ENCODE assay signal across 8 mouse cellular contexts in genomic region chr7:130261684-130262527, GRCm38 (mm10).
DNase-seq lines count a peak whose midpoint lies in the region; ATAC-seq and TF ChIP-seq lines count a peak whose summit lies in the region.

No protein-coding gene starts in this region.

- H3K9ac ChIP-seq in lung, embryonic 14.5 days, result peak overlapping the region; percentile 90
- H3K9ac ChIP-seq in hindbrain, postnatal 0 days (replicated peaks; ENCODE audit: low read length), result peak overlapping the region; percentile 39
- H3K9ac ChIP-seq in neural tube, embryonic 15.5 days (replicated peaks), result peak overlapping the region; percentile 42

- peak overlapping the region; percentile 86 for H3K4me2 ChIP-seq in lung, embryonic 14.5 days
- peak overlapping the region; percentile 91 for H3K4me2 ChIP-seq in hindbrain, postnatal 0 days (ENCODE audit: low read depth, low read length)
- H3K4me2 ChIP-seq in neural tube, embryonic 15.5 days, result peak overlapping the region; percentile 97

- H3K27ac ChIP-seq in lung, embryonic 14.5 days (ENCODE audit: low read depth), result peak overlapping the region; percentile 94
- peak overlapping the region; percentile 17; the same call in 1 of the 2 replicates for H3K27ac ChIP-seq in hindbrain, postnatal 0 days
- H3K27ac ChIP-seq in neural tube, embryonic 15.5 days (replicated peaks), result peak overlapping the region; percentile 58

- 39% methylated on average over 17 of the region's 17 CpGs for WGBS in lung, embryonic 14.5 days
- 29% methylated on average over 17 of the region's 17 CpGs for WGBS in hindbrain, postnatal 0 days
- WGBS in neural tube, embryonic 15.5 days, result 24% methylated on average over 17 of the region's 17 CpGs

- TF ChIP-seq CTCF in lung, embryonic 14.5 days (IDR thresholded peaks at IDR 0.05; ENCODE audit: low read depth), result no peak; the same call in 1 of the 2 replicates
- TF ChIP-seq CTCF in hindbrain, postnatal 0 days (IDR thresholded peaks at IDR 0.05; ENCODE audit: low read depth), result no peak; the same call in 1 of the 2 replicates

- peak overlapping the region; percentile 83 for H3K4me3 ChIP-seq in lung, embryonic 14.5 days (ENCODE audit: low read depth, low read length)
- peak overlapping the region; percentile 67 for H3K4me3 ChIP-seq in hindbrain, postnatal 0 days (ENCODE audit: low read length)
- peak overlapping the region; percentile 70 for H3K4me3 ChIP-seq in neural tube, embryonic 15.5 days (replicated peaks)

- H3K27me3 ChIP-seq in lung, embryonic 14.5 days (ENCODE audit: insufficient read depth, low read length), result no peaks in the 10 kb centered on the region
- no peaks in the 10 kb centered on the region for H3K27me3 ChIP-seq in hindbrain, postnatal 0 days (ENCODE audit: insufficient read depth, low read length)
- H3K27me3 ChIP-seq in neural tube, embryonic 15.5 days (replicated peaks), result no peaks in the 10 kb centered on the region

- H3K9me3 ChIP-seq in lung, embryonic 14.5 days (ENCODE audit: low read depth, low read length), result no peaks in the 10 kb centered on the region
- H3K9me3 ChIP-seq in hindbrain, postnatal 0 days (ENCODE audit: low read length), result no peaks in the 10 kb centered on the region
- no peaks in the 10 kb centered on the region for H3K9me3 ChIP-seq in neural tube, embryonic 15.5 days (replicated peaks)

- no peak for ATAC-seq in lung, embryonic 14.5 days (ENCODE audit: insufficient read depth)
- ATAC-seq in hindbrain, postnatal 0 days, result no peak
- ATAC-seq in neural tube, embryonic 15.5 days (ENCODE audit: low FRiP score), result no peak

- DNase-seq in adrenal gland, postnatal 36 days, result peak; percentile 43 to 53
- DNase-seq in adrenal gland, adult 8-10 months, result no peak
- no peak for DNase-seq in lung, embryonic 14.5 days
- no peak for DNase-seq in lung, postnatal 10 days
- DNase-seq in hindbrain, postnatal 0 days (ENCODE audit: low spot score), result peak; percentile 62
- DNase-seq in frontal cortex, adult 2 months (ENCODE audit: extremely low spot score in 1 of 2, low spot score in 1 of 2), result no peak
- DNase-seq in testis, postnatal 14 days (ENCODE audit: low spot score), result no peak

- peaks cover 49% of the 10 kb centered on the region for H3K36me3 ChIP-seq in lung, embryonic 14.5 days (ENCODE audit: insufficient read depth)
- no peaks in the 10 kb centered on the region for H3K36me3 ChIP-seq in hindbrain, postnatal 0 days (ENCODE audit: insufficient read depth, low read length)
- no peaks in the 10 kb centered on the region for H3K36me3 ChIP-seq in neural tube, embryonic 15.5 days

- H3K4me1 ChIP-seq in lung, embryonic 14.5 days (ENCODE audit: insufficient read depth), result peaks cover 26% of the 10 kb centered on the region
- H3K4me1 ChIP-seq in hindbrain, postnatal 0 days (ENCODE audit: insufficient read depth, low read length), result peaks cover 23% of the 10 kb centered on the region
- peaks cover 90% of the 10 kb centered on the region for H3K4me1 ChIP-seq in neural tube, embryonic 15.5 days

Comparison
In these comparisons a context has a peak if more than half of its experiments do, and no peak if none do; other contexts are left out.
1. DNase-seq: peak in adrenal gland, postnatal 36 days (2 of 2) and hindbrain, postnatal 0 days (single experiment); none in adrenal gland, adult 8-10 months (single experiment), lung, embryonic 14.5 days (single experiment), lung, postnatal 10 days (single experiment), frontal cortex, adult 2 months (0 of 2) and testis, postnatal 14 days (single experiment).
2. H3K27ac ChIP-seq: peak in every context shown above with its lines; median percentile 94 in lung, embryonic 14.5 days; 58 in neural tube, embryonic 15.5 days; 17 in hindbrain, postnatal 0 days.
3. H3K9ac ChIP-seq: peak in every context shown above with its lines; median percentile 90 in lung, embryonic 14.5 days; 42 in neural tube, embryonic 15.5 days; 39 in hindbrain, postnatal 0 days.
4. Peak in every context shown above with its lines, with median percentiles within 50 percentile points of each other: H3K4me2 ChIP-seq and H3K4me3 ChIP-seq.